Mouse (Mus musculus): ENCODE data around the gene Hspb3. TPM values are rescaled to one million over a fixed set of nuclear protein-coding genes. Genes with fewer than 3 reads are reported as not detected.

Hspb3 gene
- total RNA-seq (2023; ENCODE audit: inconsistent age), result not detected in 4 replicates

DNA sequence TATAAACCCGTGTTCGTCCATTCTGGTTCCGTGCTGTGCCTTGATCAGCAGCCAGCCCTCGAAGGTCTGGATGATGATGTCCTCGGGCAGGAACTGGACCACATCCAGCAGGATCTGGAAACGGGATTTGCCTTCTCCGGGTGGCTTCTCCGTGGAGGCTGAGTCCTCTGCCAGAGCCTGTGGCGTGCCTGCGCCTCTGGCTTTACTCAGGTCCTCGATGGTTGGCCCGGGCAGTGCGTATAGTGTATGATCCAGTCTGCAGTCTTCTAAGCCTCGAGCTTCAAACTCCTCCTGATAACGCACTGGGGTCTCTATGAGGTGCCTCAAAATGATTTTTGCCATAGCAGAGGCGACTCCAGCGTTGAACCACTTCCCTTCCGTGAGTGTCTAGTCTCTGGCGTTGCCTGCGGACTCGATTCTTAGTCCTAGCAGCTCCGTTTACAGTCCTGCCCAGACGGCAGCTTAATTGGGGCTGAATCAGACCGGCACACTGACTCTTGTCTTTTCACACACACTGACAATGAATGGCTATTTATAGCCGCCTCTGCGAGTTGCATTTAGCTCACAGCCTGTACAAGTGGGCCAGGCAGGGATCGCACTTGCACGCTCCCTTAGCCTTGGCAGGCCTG, at the start of gene Hspb3:
Gene Hspb3, minus strand, starts transcription at position 526 of the 629 bp plus-strand sequence.

GRCm38 (mm10) chr13:113617891-113618823, 45.3 kb downstream of the Hspb3 start, which contains the start of gene Snx18:
Snx18 (minus strand) TSS chr13:113618564.

Other genes starting within 250 kb of the Hspb3 start
- 13.5 to 15.5 TPM (median 14.1 TPM) in 4 replicates for gene Snx18, start 45.1 kb downstream of the Hspb3 start, total RNA-seq (2023; ENCODE audit: inconsistent age)
- gene Arl15, start 130.8 kb upstream of the Hspb3 start, total RNA-seq (2023; ENCODE audit: inconsistent age), result 9.4 to 14.8 TPM (median 9.7 TPM) in 4 replicates